11 mouse cellular contexts compared by ENCODE assay signal in the genomic region with DNA sequence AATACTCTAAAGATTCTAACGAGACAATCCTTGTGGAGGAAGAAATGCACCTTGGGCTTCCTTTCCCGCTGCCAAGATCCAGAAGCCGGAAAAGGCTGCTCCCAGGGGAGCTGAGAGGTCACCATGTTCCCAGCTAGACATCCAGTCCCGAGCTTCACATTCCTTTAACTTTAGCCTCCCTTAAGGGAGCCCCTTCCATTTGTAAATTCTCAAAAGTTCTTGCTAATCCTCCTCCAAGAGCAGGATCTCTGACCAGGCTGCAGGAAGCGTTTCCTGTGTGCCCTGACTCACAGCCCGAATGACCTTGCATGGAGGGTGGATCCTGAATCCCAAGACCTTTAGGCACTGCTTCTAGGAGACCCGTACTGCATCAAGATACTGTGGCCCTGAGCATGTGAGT. TPM values are rescaled to one million over a fixed set of nuclear protein-coding genes. Genes with fewer than 3 reads are reported as not detected.
DNase-seq lines count a peak whose midpoint lies in the region; ATAC-seq and TF ChIP-seq lines count a peak whose summit lies in the region.
"Had no signal": no experiment of that assay in that cellular context is flagged by ENCODE, and none has a peak within 500 bp of the region (broad histone marks: within the 10 kb centered on the region; RNA-seq: fewer than 3 reads in every experiment).

No protein-coding gene starts in this region.

- H3K4me2 ChIP-seq in intestine, embryonic 15.5 days (replicated peaks), result no peak overlapping the region
- no peak overlapping the region for H3K4me2 ChIP-seq in liver, embryonic 15.5 days
- H3K4me2 ChIP-seq: hindbrain, embryonic 13.5 days had no signal

- TF ChIP-seq CTCF in layer of hippocampus, adult 2 months (conservative IDR thresholded peaks at IDR 0.05), result no peak

- no peak overlapping the region for H3K9ac ChIP-seq in intestine, embryonic 15.5 days
- H3K9ac ChIP-seq in liver, embryonic 15.5 days, result no peak overlapping the region
- H3K9ac ChIP-seq: hindbrain, embryonic 13.5 days had no signal

- 32% methylated on average over 7 of the region's 7 CpGs for WGBS in intestine, embryonic 15.5 days
- 49% methylated on average over 7 of the region's 7 CpGs for WGBS in liver, embryonic 15.5 days (ENCODE audit: insufficient replicate concordance)

- peak; percentile 67 for DNase-seq in adrenal gland, postnatal 10 days
- peak; percentile 42 for DNase-seq in gastrocnemius, postnatal 14 days
- no peak for DNase-seq in embryo, embryonic 10 days (ENCODE audit: low spot score)
- no peak for DNase-seq in left cerebral cortex, adult 18-20 months (ENCODE audit: low spot score in 2 of 2)
- DNase-seq in urinary bladder, adult 18-20 months (ENCODE audit: low spot score in 2 of 2), result no peak
- no peak for DNase-seq in layer of hippocampus, adult 2 months (ENCODE audit: low spot score in 2 of 2)
- DNase-seq: cerebellum, adult 9-11 months had no signal

- peak overlapping the region; percentile 52 for H3K27ac ChIP-seq in intestine, embryonic 15.5 days
- 0 out of 2 replicates have a peak overlapping the region, but pooled peaks have one; percentile 1 for H3K27ac ChIP-seq in liver, embryonic 15.5 days (replicated peaks)
- no peak overlapping the region for H3K27ac ChIP-seq in layer of hippocampus, adult 2 months
- H3K27ac ChIP-seq: hindbrain, embryonic 13.5 days; macrophage had no signal

- H3K27me3 ChIP-seq in intestine, embryonic 15.5 days (replicated peaks), result no peaks in the 10 kb centered on the region
- H3K27me3 ChIP-seq in liver, embryonic 15.5 days, result no peaks in the 10 kb centered on the region
- H3K27me3 ChIP-seq: hindbrain, embryonic 13.5 days had no signal

- H3K36me3 ChIP-seq in intestine, embryonic 15.5 days, result no peaks in the 10 kb centered on the region
- H3K36me3 ChIP-seq in liver, embryonic 15.5 days (replicated peaks), result no peaks in the 10 kb centered on the region
- H3K36me3 ChIP-seq: hindbrain, embryonic 13.5 days had no signal

- intact Hi-C loops in gastrocnemius, postnatal 14 days (cut with DNase I; ENCODE audit: low total_unique reads), result no loop called here

- H3K9me3 ChIP-seq in intestine, embryonic 15.5 days, result no peaks in the 10 kb centered on the region
- no peaks in the 10 kb centered on the region for H3K9me3 ChIP-seq in liver, embryonic 15.5 days (replicated peaks)
- H3K9me3 ChIP-seq: hindbrain, embryonic 13.5 days had no signal

- ATAC-seq in intestine, embryonic 15.5 days, result peak; percentile 51
- no peak for ATAC-seq in liver, embryonic 15.5 days (ENCODE audit: insufficient read depth)

- H3K4me3 ChIP-seq in intestine, embryonic 15.5 days (replicated peaks), result no peak overlapping the region
- no peak overlapping the region for H3K4me3 ChIP-seq in liver, embryonic 15.5 days (replicated peaks)
- H3K4me3 ChIP-seq in layer of hippocampus, adult 2 months, result no peak overlapping the region
- H3K4me3 ChIP-seq: hindbrain, embryonic 13.5 days had no signal

- H3K4me1 ChIP-seq in intestine, embryonic 15.5 days (replicated peaks), result peaks cover 9% of the 10 kb centered on the region
- no peaks in the 10 kb centered on the region for H3K4me1 ChIP-seq in liver, embryonic 15.5 days (replicated peaks)
- H3K4me1 ChIP-seq: hindbrain, embryonic 13.5 days had no signal

RNA-seq across cellular contexts. Expression of a gene that starts 53.5 kb away (rescaled TPM):
- 100 to 1,000 TPM; 231 to 232 TPM for total RNA-seq in adrenal gland, postnatal 10 days (2021)
- 10 to 100 TPM; 67.9 to 70.7 TPM for total RNA-seq in gastrocnemius, postnatal 14 days (2021)
- 172 and 174 TPM in 2 replicates for polyA plus RNA-seq in intestine, embryonic 15.5 days (2015; fragmentation: Nextera tagmentation; extraction: Ambion mirVana)
- polyA plus RNA-seq in liver, embryonic 15.5 days (2015; fragmentation: Nextera tagmentation; extraction: Ambion mirVana), result 82.5 and 90.8 TPM in 2 replicates
- total RNA-seq in left cerebral cortex, adult 18-20 months (2021), result 100 to 1,000 TPM; 184 to 202 TPM
- 100 to 1,000 TPM; 170 TPM for total RNA-seq in layer of hippocampus, adult 2 months (2021)

Comparison
In these comparisons a context has a peak if more than half of its experiments do, and no peak if none do; other contexts are left out.
1. DNase-seq: peak in adrenal gland, postnatal 10 days (single experiment) and gastrocnemius, postnatal 14 days (single experiment); none in embryo, embryonic 10 days (single experiment), left cerebral cortex, adult 18-20 months (0 of 2), urinary bladder, adult 18-20 months (0 of 2) and layer of hippocampus, adult 2 months (0 of 2).